Mouse (Mus musculus): Measurements from ENCODE around the gene Stk36.

DNA sequence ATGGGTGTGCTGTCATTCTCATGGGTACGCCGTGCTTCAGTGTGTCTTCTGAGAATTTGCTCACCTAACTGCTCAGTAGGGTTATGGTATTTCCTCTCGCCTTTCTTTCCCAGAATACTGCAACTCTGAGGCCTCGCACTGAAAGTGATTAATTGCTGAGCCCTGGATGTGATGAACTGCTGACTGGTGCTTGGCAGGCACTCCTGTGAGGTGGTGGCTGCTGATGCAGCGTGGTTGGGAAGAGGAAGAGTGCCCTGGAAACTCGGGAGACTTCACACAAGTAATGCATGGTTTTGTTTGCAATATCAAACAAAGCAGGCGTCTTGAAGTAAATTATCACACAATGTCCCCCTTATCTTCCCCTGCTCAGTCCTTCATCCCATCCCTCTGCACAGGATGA is 71.5 kb downstream of the Stk36 start:
- TF ChIP-seq GATA1 (IDR thresholded peaks at IDR 0.05; ENCODE audit: borderline replicate concordance, low read length) (no peak), FLI1 (IDR thresholded peaks at IDR 0.05; ENCODE audit: low read length) (no peak)
